Mouse (Mus musculus) MEL (cell line): ENCODE measurements around the gene Rfx4.

Experiments used
- CTCF ChIP-seq, 3 experiments: IDR thresholded peaks in 2 of 3; conservative IDR thresholded peaks in 1 of 3; 2 replicates each; pipeline ENCODE4 v1.5.1; 2011 to 2012; ENCODE audit warnings: low read length in 3 of 3, low read depth in 2 of 3, mild to moderate bottlenecking in 2 of 3, improper control_type of control experiment in 1 of 3, inconsistent platforms in 1 of 3, mixed read lengths in 1 of 3, moderate library complexity in 1 of 3; ENCODE audit not compliant: control insufficient read depth in 1 of 3, insufficient read depth in 1 of 3, poor library complexity in 1 of 3, severe bottlenecking in 1 of 3
- ETS1 ChIP-seq: IDR thresholded peaks from 2 replicates; pipeline ENCODE4 v1.6.1; 2012; ENCODE audit warnings: low read depth, mild to moderate bottlenecking, inconsistent platforms, low read length, improper control_type of control experiment, moderate library complexity
- GABPA ChIP-seq: IDR thresholded peaks from 2 replicates; pipeline ENCODE4 v1.6.1; 2012; ENCODE audit warnings: low read depth, mild to moderate bottlenecking, inconsistent platforms, low read length, improper control_type of control experiment, moderate library complexity
- GATA1 ChIP-seq: IDR thresholded peaks from 2 replicates; pipeline ENCODE4 v1.6.1; 2011; ENCODE audit warnings: low read depth, low read length, improper control_type of control experiment
- HCFC1 ChIP-seq: IDR thresholded peaks from 2 replicates; pipeline ENCODE4 v1.6.1; 2012; ENCODE audit warnings: low read depth, mild to moderate bottlenecking, inconsistent platforms, low read length, improper control_type of control experiment, moderate library complexity
- MAFK ChIP-seq: IDR thresholded peaks from 2 replicates; pipeline ENCODE4 v1.6.1; 2011; ENCODE audit warnings: low read depth, mild to moderate bottlenecking, low read length, improper control_type of control experiment, borderline replicate concordance
- MAX ChIP-seq: IDR thresholded peaks from 2 replicates; pipeline ENCODE4 v1.6.1; 2011; ENCODE audit warnings: low read length, improper control_type of control experiment
- POLR2A ChIP-seq, 2 experiments: IDR thresholded peaks; 2 replicates each; pipeline ENCODE4 v1.6.1; 2011 to 2012; ENCODE audit warnings: low read length in 2 of 2, mild to moderate bottlenecking in 2 of 2, control low read depth in 1 of 2, improper control_type of control experiment in 1 of 2, low read depth in 1 of 2, moderate library complexity in 1 of 2; ENCODE audit not compliant: control insufficient read depth in 1 of 2, insufficient read depth in 1 of 2, poor library complexity in 1 of 2
- POLR2AphosphoS5 ChIP-seq: IDR thresholded peaks from 2 replicates; pipeline ENCODE4 v1.6.1; 2012; ENCODE audit warnings: low read depth, borderline replicate concordance, mild to moderate bottlenecking, inconsistent platforms, low read length, moderate library complexity, mixed read lengths
- RCOR1 ChIP-seq: IDR thresholded peaks from 2 replicates; pipeline ENCODE4 v1.6.1; 2012; ENCODE audit warnings: low read depth, mild to moderate bottlenecking, inconsistent platforms, low read length, improper control_type of control experiment
- SMC3 ChIP-seq: IDR thresholded peaks from 2 replicates; pipeline ENCODE4 v1.6.1; 2011; ENCODE audit warnings: low read depth, low read length, improper control_type of control experiment
- TBP ChIP-seq: IDR thresholded peaks from 2 replicates; pipeline ENCODE4 v1.8.0; 2011; ENCODE audit warnings: low read depth, low read length, improper control_type of control experiment
- TCF12 ChIP-seq: IDR thresholded peaks from 2 replicates; pipeline ENCODE4 v1.6.1; 2014; ENCODE audit warnings: low read depth, mild to moderate bottlenecking, inconsistent platforms, low read length, improper control_type of control experiment, moderate library complexity
- USF1 ChIP-seq: IDR thresholded peaks from 2 replicates; pipeline ENCODE4 v1.6.1; 2014; ENCODE audit warnings: low read depth, mild to moderate bottlenecking, inconsistent platforms, low read length, improper control_type of control experiment, moderate library complexity

DNA sequence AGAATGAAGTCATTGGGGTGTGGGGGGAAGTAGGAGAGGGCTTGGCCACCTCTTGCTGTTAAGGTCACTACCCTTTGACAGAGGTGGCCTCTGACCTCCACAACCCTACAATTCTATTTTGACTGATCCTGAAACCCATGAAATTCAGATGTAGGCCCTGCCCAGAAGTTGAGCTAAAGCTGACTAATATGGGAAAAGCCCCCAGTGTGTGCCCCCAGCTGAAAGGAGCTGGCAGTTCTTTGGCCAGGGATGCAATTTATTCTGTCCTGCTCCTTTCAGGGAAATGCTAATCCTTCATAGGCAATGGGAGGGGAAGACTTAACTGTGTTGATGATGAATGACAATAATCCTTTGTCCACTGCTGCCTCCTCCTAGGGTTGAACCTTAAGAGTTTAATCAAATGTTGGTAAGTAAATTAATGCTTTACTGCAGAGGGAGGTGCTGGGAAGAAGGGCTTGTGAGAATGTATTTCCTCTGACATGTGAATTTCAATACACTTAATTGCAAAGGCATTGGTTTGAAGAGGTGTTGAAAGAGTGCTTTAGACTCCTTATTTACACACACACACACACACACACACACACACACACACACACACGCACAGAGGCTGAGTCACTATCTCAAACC, 155.0 kb downstream of the Rfx4 start:
- TF ChIP-seq RCOR1, result no peak
- no peak for TF ChIP-seq ETS1
- no peak for TF ChIP-seq GABPA
- no peak for TF ChIP-seq USF1
- TF ChIP-seq GATA1, result no peak
- TF ChIP-seq MAX, result no peak
- no peak for TF ChIP-seq POLR2A (IDR thresholded peaks at IDR 0.05; ENCODE audit: control insufficient read depth in 1 of 2, insufficient read depth in 1 of 2, low read depth in 1 of 2, low read length in 2 of 2, poor library complexity in 1 of 2)
- no peak for TF ChIP-seq TCF12
- no peak for TF ChIP-seq CTCF (IDR thresholded peaks at IDR 0.05 in 2 of 3, conservative IDR thresholded peaks at IDR 0.05 in 1 of 3; ENCODE audit: control insufficient read depth in 1 of 3, insufficient read depth in 1 of 3, low read depth in 2 of 3, low read length in 3 of 3, poor library complexity in 1 of 3, severe bottlenecking in 1 of 3)
- no peak for TF ChIP-seq HCFC1
- TF ChIP-seq SMC3, result no peak
- TF ChIP-seq MAFK, result no peak
- no peak for TF ChIP-seq POLR2AphosphoS5
- TF ChIP-seq TBP, result no peak
